Mouse (Mus musculus) T-cell, adult 2 months (primary cell): ENCODE results near the gene Tfap2a.

ENCODE experiments used
- DNase-seq: peaks from one replicate; pipeline ENCODE4 v3.0.0; 2022; ENCODE audit warnings: low spot score

Gene Tfap2a

DNA sequence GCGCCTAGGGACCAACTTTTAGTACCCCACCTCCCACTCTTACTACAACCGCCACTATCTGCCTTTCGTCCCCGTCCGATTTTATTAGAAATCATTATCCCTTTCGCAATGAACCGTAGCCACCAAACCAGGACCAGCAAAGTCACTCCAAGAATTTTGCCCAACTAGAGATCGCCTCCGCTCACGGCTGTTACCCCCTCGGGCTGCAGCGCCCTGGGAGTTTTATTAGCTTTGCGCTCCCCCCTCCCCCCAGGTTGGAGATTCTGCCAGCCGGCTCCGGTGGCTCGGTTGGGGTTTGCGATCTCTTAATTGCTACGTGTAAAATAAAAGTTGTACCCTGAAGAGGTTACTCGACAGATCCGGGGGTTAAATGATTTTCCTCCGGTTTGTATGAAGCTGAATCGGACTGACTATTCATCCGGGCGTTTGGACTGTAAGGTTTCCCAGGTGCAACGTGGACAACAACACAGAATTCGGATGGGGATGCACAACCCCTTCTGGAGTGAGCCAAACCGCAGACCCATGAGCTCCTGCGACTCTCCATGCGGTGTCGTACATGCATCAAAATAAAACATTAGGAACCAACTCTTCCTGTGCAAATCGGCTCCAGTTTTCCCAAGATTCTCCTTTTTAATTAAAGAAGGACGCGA lies 3.7 kb downstream of the Tfap2a start:
- no peak for DNase-seq

DNA sequence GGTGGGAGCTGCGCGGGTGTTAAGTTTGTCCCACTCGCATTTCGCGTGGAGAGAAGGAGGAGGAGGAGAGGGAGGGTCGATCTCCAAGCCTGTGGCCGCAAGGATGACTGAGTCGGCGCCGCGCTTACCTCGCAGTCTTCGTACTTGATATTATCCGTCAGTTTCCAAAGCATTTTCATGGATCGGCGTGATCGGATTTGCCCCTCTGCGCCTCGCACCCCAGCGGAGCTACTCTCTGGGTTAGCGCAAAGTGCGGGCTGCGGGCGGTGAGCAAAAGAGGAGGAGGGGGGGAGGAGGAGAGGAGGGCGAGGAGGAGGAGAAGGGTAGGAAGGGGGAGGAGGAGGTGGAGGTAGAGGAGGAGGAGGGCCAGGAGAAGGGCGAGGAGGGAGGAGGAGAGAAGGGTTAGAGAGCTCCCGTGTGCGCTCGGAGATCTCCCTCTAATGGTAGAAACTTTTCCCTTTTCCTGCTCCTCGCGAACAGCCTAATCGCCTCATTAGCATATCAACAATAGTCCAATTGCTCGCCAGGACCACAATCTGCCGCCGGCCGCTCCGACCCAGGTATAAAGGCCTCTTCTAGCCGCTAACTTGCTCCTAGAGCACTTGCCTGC lies 4.5 kb downstream of the Tfap2a start:
- DNase-seq: no peak

DNA sequence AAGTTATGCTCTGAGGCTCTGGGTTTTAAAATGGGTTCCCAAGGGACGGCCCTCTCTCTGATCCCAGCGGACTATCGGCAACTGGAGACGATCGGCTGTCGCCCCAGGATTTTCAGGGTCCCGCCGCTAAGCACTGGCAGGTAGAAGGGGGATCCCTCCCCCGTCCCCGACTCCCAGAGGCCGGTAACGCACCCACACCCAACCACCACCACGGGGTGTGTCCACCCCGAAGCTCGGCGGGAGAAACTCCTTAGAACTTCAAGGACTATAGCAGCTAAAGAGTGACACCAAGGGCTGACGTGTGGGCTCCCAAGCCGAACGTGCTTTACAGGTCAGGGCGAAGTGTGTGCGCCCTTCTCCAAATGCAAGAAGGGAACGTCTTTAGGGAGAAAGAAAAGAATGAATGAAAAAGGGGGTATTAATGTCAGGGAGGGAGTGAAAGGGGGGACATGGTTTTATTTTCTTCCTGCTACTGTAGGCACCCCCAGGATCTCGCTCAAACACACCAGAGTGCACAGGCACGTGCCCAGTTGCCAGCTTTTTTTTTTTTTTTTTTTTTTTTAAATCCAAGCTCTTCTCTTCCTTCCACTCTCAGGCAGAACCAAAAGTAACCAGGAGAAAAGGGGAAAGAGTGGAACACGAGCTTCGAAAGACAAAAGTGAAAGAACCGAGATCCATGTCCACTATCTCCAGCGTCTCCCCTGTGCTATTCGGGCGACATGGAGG lies 5.2 kb downstream of the Tfap2a start:
- no peak for DNase-seq

DNA sequence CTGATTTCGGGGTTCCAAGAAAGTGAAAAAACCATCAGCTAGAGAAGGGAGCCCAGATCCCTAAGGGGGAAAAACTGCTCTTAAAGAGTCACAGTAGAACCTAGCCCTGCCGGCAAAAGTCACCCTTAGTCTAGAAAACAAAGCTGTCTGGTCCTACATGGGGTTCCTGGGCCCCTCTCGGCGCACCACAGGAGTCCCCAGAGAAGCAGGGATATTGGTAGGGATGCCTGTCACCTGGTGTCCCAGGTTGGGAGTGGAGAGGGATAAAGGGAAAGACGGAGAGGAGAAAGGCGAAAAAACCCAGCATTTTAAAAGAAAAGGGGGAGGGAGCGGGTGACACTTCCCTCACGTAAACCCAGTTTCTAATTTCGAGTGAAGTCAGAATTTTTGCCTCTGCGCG lies 6.1 kb downstream of the Tfap2a start:
- no peak for DNase-seq

DNA sequence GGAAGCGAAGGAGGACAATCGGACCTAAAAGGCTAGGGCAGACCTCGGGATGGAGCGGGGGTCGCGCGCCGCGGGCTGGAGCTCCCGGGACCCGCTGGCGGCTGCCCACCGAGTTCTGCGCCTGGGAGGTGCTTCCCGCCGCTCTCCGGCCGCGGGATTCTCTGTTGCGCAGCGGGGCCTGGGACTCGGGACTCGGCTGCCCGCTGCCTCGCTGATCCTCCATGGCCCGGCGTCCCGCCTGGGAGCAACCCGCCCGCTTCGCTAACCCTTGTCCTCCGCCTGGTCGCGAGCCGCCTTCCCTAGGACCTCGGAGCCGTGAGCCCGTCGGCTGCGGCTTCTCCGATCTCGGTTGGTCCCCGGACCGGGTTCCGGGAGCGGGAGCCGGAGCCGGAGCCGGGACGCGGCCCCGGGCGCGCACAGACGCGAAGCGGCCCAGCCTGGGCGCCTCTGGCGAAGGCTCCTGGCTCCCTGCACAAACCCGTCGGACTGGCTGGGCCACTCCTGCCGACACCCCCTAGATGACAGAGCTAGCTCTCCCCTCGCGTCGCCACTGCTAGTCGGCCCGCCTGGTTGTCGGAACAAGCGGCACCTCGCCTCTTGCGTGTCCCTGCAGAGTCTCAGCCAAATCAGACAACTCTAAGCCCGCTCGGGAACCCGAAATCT lies 6.9 kb downstream of the Tfap2a start:
- DNase-seq: no peak

DNA sequence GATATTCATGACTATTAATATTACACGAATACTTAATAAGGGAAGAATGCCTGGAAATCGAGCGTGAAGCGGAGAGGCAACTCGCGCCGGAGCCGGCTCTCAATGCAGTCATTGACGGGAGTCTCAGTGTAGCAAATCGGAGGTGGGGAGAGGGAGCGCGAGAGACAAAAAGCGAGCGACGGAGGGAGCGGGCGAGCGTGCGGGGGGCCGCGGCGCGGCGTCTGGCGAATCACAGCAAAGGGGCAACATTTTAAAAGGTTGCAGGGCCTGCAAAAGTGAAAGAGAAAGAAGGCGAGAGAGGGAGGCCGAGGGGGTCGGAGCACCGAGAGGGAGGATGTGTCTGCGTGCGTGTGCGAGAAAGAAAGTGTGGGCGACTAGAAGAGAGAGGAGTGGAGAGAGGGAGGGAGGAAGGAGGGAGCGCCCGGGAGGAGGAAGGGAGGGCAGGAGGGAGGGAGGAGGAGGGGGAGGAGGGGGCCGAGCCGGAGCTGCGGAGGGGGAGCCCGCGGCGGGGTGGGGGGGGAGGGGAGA lies 7.5 kb downstream of the Tfap2a start:
- peak; percentile 37 for DNase-seq

DNA sequence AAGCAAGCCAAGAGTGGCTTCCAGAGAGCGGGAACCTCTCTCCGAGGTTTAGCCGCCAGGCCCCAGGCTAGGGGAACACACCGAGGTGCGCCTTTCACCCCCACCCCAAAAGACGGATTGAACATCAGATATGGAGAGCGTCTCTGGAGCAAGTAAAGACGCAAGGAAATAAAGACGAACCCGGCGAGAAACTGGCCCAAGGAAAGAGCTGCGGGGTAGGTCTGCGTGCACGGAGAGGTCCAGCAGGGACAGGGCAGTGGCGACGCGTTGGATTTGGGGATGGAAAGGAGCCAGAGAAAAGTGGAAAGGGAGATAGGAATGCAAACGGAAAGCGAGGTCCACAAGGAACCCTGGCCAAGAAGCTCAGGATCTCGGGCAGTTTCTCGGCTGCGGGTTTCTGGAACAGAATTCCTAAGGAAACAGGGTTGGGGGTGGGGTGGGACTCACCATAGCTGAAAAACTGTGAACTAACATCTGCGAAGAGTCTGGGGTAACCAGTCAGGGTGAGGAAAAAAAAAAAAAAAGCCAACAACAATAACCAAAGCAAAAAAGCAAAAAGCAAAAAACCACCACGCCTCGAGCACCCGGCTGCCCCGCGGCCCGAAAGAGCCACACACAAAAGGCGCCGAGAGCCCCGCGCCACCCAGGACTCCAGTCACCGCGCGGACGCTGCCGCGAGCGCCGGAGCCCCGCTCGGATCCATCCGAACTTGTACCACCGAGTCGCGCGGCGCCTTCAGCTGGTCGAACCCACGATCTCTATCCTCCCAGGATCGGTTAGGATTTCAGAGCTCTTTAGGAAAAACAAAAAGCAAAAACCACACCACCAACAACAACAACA lies 8.4 kb downstream of the Tfap2a start:
- DNase-seq: no peak

DNA sequence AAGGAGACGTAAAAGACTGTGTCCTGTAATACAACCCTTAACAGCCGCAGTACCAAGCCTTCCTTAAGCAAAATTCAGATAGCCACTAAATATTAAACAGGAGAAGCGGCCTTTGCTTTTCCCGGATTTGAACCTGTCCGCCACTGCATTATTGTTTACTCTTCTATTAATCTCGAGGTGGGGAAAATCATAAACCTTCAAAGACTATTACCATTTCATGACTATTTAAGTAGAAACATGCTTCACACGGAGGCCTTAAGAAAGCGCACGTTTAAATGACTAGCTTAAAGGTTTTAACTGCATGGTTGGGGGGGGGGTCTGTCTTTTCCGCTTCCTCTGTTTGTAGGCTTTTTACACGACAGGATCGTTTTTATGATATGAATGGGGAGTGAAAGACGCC lies 9.1 kb downstream of the Tfap2a start:
- DNase-seq: no peak

DNA sequence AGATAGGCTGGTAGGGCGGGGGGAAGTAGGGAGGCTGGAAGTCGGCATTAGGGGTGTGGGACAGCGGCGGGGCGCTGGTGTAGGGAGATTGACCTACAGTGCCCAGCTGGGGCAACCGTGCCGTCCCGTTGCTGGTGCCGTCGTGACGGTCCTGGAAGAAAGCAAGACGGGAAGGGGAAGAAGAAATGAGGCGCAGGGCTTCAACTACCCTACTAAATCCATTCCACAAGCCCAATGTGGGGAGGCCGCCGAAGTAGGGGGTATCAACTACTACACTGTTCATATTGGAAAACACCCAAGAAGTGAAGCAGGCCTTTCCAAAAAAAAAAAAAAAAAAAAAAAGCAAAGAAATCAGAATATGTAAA lies 9.6 kb downstream of the Tfap2a start:
- DNase-seq: no peak

DNA sequence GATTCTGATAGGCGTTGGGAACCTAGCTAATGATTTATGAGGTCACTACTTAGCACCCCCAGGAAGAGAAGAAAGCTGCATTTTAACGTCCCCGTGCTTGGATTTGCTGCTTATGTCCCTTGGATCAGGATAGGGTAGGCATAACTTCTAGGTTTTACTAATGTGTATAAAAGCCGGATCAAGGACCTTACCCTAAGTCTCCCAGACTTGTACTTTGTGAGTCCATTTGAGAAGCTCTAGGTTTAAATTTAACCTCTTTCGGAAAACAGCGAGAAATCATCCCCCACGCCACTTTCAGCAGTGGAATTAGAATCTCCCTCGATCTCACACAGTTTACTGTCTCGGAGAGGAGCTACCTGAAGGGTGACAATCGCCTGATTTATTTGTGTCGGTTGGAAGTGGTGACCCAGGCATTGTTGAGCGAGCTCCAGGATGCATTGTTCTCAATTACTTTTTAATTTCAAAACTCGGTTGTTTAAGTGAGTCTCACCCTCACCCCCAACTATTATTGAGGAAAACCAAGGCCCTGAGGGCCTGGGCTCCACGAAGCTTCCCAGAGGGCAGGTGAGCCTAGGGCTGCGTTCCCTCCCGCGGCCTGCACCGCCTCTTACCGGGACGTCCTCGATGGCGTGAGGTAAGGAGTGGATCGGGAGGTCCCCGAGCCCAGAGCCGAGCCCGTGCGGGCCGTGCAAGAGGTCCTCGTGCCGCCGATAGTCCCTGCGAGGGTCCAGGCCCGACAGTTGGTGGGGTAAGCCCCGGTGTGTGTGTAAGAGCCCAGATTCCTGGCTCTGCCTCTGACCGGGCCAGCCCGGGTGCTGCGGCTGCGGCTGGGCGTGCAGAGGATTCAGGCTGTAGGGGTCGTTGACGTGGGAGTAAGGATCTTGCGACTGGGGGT lies 10.2 kb downstream of the Tfap2a start:
- no peak for DNase-seq

DNA sequence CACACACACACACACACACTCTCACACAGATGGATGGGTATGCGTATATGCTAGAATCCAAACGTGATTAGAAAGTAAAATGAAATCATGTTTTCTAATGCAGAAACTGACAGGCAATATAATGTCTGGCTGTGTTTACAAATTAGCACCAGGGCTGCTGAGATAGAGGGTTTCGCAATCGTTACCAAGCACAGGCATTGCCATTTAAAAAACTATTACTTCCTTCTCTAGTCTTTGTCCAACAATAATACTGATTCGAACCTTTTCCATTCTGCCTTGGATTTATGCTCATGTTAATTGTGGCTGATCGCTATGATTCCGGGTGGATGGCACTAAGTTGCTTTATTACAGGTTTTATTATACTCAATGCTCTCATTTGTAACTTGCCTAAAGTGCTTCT lies 12.3 kb downstream of the Tfap2a start:
- DNase-seq: no peak

DNA sequence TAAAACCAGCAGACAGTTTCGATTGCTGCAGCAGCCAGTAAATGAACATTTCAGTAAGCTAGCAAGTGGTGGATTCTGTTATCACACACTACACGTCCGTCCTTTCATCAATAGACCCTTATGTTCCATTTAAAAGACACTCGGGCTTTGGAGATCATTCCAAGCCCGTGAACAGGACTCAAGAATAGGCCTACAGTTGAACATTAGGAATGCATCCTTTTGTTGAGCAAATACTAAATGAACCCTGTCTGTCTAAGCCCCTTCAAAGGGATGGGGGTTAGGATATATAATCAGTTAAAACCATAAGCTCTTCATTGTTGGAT lies 14.6 kb downstream of the Tfap2a start:
- DNase-seq: no peak

DNA sequence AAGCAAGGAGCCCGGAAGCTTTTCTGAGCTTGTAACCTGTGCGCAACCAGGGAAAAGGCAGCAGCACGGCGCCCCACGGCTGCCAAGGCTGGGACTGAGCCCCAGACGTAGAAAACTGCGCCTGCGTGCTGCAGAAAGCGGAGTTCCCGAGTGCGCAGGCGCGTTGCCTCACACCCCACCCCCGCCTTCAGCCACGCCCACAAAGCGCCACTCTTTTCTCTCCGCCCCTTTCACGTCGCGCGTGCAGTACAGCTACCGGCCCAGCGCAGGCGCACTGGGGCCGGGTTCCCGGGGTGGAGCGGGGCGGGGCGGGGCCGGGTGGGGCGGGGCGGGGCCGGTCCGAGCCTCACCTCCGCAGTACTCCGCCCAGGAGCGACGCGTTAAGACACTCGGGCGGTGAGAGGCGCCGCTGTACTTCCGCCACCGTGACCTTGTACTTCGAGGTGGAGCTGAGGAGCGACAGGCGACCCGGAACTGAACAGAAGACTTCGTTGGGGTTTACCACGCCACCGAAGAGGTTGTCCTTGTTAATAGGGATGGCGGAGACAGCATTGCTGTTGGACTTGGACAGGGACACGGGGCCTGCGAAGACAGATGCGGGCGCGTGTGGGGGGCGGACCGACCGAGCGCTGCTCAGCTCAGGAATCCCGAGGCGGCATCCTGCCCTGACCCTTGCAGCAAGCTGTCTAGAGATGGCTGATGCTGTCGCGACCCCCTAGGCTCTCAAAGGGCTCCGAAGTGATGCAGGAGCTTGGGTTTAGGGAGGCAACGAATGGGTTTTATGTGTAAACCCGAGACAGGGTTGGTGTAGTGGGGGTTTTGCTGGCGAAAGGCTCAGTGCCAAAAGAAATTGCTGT lies 15.2 kb downstream of the Tfap2a start:
- peak; percentile 88 for DNase-seq

DNA sequence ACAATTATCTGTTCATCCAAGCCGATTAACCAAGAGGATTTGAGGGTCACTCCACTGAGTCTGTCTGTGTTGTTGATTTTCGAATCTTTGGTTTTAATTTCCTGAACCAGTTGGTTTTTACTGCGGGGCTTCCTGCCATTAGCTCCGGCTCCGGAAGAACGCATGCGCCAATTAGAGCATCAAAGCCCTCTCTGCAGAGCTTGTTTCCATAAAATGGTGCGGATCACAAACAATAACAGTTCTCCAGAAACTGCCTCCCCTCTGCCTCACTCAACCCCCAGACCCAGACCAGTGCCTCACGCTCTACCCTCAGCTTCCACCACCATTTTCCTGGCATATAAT lies 18.5 kb downstream of the Tfap2a start:
- DNase-seq: no peak

DNA sequence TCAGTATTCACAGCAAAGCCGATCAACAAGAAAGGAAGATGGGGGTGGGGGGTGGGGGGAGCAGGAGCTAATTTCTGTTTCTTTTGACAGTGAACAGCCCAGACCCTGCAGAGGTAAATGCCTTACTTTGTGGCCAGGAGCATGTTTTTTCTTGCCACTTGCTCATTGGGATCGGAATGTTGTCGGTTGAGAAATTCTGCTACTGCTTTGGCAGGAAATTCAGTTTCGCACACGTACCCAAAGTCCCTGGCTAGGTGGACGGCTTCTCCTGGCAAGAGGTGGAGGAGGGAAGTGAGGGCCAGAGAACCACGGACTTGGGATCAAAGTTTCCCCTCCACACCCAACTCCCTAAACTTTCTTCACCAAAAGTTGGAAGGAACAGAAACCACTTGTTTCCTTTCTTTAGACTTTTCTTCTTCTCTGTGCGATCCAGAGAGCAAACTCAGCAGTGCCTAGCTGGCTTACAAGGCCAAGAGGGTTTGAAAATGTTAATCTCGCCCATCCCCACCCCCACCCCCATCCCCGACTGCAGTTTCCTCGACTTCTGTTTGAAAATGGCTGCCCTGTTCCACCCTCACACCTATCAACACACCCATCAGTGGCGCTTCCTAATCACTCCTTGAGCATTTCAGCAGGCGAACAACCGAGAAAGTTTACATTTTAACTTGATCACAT lies 19.0 kb downstream of the Tfap2a start:
- DNase-seq: no peak

DNA sequence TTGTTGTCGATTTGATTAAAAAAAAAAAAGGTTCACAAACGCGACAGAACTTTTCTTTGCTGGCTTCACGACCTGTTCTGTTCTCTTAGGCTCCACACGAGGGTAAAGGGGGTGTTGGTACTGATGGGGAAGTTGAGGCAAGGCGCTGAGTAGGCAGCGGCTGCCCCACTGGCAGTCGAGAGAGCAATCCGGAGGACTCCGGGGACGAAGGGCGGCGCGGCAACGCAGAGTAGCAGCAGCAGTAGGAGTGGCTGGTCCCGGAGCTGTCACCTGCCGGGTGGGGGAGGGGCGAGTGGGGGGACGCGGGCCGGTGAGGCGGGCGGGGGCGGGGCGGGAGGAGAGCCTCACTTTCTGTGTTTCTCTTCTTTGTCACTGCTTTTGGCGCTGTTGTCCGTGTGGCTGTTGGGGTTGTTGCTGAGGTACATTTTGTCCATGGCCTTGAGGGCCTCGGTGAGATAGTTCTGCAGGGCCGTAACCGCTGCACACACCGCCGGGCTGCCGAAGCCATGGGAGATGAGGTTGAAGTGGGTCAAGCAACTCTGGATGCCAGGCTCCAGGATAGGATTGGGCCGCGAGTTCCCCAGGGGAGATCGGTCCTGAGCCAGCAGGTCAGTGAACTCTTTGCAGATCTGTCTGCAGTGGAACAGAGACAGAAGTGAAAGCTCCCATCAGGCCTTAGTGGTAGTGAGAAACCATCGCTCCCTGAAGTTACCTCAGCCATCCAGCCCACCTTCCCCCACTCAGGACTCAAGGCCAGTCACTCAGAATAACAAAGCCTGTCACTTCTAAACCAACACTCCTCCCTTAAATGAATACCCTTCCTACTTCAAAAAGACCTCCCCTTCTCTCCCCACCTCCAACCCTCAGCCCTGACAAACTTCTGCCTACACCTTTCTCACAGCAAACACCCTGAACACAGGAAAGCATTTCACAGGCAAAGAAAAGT lies 21.1 kb downstream of the Tfap2a start:
- no peak for DNase-seq

DNA sequence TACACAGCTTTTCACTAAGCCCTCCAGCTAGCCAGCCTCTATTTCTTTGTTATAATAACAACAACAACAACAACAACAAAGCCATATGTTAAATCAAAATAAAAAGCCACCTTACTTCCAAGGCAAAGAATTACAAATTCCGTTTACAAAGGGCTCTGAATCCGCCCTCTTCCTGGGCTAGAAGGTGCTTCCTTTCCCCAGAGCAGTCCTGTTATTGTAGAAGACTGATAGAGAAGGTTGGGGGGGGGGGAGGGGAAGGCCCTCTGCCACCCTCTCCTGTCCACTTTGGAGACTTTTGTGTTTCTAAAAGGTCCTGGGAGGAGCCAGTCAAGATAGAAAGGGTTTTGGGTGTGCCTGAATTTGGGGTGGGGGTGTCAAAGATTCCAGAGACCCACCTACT lies 23.6 kb downstream of the Tfap2a start:
- no peak for DNase-seq

DNA sequence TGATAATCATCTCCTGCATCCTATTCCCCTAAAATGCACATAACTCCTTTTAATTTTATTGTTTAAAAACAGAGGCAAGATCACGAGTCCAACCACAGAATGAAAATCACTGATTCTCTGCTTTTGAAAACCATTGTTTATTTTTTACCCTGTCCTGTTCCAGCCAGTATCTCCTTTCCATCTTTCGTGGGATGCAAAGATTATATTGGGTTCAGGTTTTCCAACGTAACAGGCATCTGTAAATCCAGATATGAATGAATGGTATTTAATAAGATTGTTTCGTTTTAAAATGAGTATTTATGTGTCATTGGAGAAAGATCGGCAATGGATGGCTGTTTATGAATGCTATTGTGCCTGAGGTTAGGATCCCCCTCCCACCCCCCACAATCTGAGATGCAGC lies 24.5 kb downstream of the Tfap2a start:
- DNase-seq: no peak

DNA sequence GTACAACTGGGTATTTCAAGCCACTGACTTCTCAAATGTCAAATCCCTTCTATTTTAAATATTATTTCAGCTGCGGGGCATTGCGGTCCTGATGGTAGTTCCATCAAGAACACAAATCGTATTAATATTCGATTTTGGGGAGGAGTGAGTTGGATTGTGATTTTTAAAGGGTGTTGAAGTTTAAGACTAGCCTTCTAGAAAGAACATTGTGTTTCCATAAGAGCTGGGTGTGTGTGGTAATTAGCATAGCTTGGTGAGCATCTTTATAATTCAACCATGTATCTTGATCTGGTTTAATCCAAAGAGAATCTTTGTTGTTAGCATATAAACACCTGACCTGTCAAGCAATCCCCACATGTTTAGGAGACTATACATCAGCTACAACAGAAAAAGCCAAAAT lies 24.9 kb downstream of the Tfap2a start:
- DNase-seq: no peak
